Mouse (Mus musculus): Measurements from ENCODE around the gene Kcna5. TPM values are rescaled to one million over a fixed set of nuclear protein-coding genes. Genes with fewer than 3 reads are reported as not detected.

The Kcna5 gene
- polyA plus RNA-seq, 1 experiment from 2014 or later, result 2.4 TPM

GRCm38 (mm10) chr6:126534531-126535207 lies 543 bp downstream of the Kcna5 start:
- H3K4me2 ChIP-seq (replicated peaks; ENCODE audit: low read depth), result peak overlapping the region; percentile 56
- H3K4me3 ChIP-seq (ENCODE audit: low read depth, low read length), result peak overlapping the region; percentile 9; the same call in 1 of the 2 replicates
- peak overlapping the region; percentile 1; the same call in 1 of the 2 replicates for H3K9ac ChIP-seq (ENCODE audit: low read depth, low read length)
- H3K27me3 ChIP-seq (replicated peaks; ENCODE audit: control insufficient read depth, insufficient read depth, low read length), result no peaks in the 10 kb centered on the region
- H3K36me3 ChIP-seq (ENCODE audit: control insufficient read depth, insufficient read depth), result no peaks in the 10 kb centered on the region
- H3K9me3 ChIP-seq (ENCODE audit: control insufficient read depth), result no peaks in the 10 kb centered on the region
- no peak for TF ChIP-seq CTCF (IDR thresholded peaks at IDR 0.05; ENCODE audit: low read depth)
- WGBS, result 27% methylated on average over 30 of the region's 31 CpGs
- H3K27ac ChIP-seq (ENCODE audit: low read depth, low read length), result no peak overlapping the region
- no peaks in the 10 kb centered on the region for H3K4me1 ChIP-seq (replicated peaks; ENCODE audit: control insufficient read depth, insufficient read depth, low read length)
- no peak for ATAC-seq

DNA sequence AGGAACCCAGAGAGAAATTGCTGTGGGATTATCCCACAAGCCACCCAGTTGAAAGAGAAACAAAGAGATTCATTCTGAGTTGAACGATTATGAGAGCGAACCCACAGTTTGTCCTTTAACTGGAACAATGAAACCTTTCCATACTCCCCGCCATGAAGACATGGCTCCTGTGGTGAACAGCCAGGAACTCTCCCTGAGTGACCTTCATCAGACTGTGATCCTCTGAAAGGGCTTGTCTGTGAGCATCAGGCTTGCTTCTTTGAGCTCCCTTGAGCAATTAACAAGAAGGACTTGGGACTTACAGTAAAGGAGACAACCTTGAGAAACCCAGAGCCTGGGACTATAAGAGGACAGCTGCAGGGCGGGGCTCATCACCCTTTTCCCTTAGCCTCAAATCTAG lies 3.9 kb downstream of the Kcna5 start:
- ATAC-seq, result no peak
- H3K27me3 ChIP-seq (replicated peaks; ENCODE audit: control insufficient read depth, insufficient read depth, low read length), result no peaks in the 10 kb centered on the region
- no peak overlapping the region for H3K27ac ChIP-seq (ENCODE audit: low read depth, low read length)
- 78% methylated on average over 4 of the region's 4 CpGs for WGBS
- no peak for TF ChIP-seq CTCF (IDR thresholded peaks at IDR 0.05; ENCODE audit: low read depth)
- no peak overlapping the region for H3K9ac ChIP-seq (ENCODE audit: low read depth, low read length)
- H3K9me3 ChIP-seq (ENCODE audit: control insufficient read depth), result no peaks in the 10 kb centered on the region
- no peaks in the 10 kb centered on the region for H3K36me3 ChIP-seq (ENCODE audit: control insufficient read depth, insufficient read depth)
- H3K4me3 ChIP-seq (ENCODE audit: low read depth, low read length), result no peak overlapping the region
- no peak overlapping the region for H3K4me2 ChIP-seq (replicated peaks; ENCODE audit: low read depth)
- H3K4me1 ChIP-seq (replicated peaks; ENCODE audit: control insufficient read depth, insufficient read depth, low read length), result no peaks in the 10 kb centered on the region

- no peak for ATAC-seq
- no peaks in the 10 kb centered on the region for H3K4me1 ChIP-seq (replicated peaks; ENCODE audit: control insufficient read depth, insufficient read depth, low read length)
- H3K27me3 ChIP-seq (replicated peaks; ENCODE audit: control insufficient read depth, insufficient read depth, low read length), result no peaks in the 10 kb centered on the region
- no peak overlapping the region for H3K4me2 ChIP-seq (replicated peaks; ENCODE audit: low read depth)
- no peaks in the 10 kb centered on the region for H3K36me3 ChIP-seq (ENCODE audit: control insufficient read depth, insufficient read depth)
- WGBS, result 80% methylated on average over 3 of the region's 3 CpGs
- H3K27ac ChIP-seq (ENCODE audit: low read depth, low read length), result no peak overlapping the region
- H3K9ac ChIP-seq (ENCODE audit: low read depth, low read length), result no peak overlapping the region
- no peaks in the 10 kb centered on the region for H3K9me3 ChIP-seq (ENCODE audit: control insufficient read depth)
- no peak overlapping the region for H3K4me3 ChIP-seq (ENCODE audit: low read depth, low read length)
- no peak for TF ChIP-seq CTCF (IDR thresholded peaks at IDR 0.05; ENCODE audit: low read depth)
Observed at GRCm38 (mm10) chr6:126530019-126530418, 5.2 kb downstream of the Kcna5 start.

DNA sequence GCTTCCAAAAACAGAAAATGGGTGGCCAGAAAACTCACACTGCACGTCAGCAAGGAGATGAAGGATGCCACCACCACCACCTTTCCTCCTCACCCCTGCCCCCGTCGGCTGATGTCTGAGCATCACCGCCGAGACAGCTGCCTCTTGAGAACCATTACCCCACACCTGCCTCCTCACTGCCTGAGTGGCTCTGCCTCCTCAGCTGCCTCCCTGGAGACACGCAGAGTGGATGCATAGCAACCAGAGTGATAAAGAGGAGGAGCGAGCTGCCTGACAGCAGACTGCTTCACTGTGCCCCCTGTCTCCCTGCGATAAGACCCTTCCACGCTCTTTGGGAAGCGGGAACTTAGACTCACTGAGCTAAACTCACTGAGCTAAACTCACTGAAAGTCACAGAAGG lies 20.5 kb downstream of the Kcna5 start:
- H3K27me3 ChIP-seq (replicated peaks; ENCODE audit: control insufficient read depth, insufficient read depth, low read length), result no peaks in the 10 kb centered on the region
- no peak overlapping the region for H3K4me2 ChIP-seq (replicated peaks; ENCODE audit: low read depth)
- H3K27ac ChIP-seq (ENCODE audit: low read depth, low read length), result no peak overlapping the region
- no peak overlapping the region for H3K9ac ChIP-seq (ENCODE audit: low read depth, low read length)
- no peaks in the 10 kb centered on the region for H3K9me3 ChIP-seq (ENCODE audit: control insufficient read depth)
- no peak overlapping the region for H3K4me3 ChIP-seq (ENCODE audit: low read depth, low read length)
- H3K36me3 ChIP-seq (ENCODE audit: control insufficient read depth, insufficient read depth), result no peaks in the 10 kb centered on the region
- 28% methylated on average over 10 of the region's 10 CpGs for WGBS
- TF ChIP-seq CTCF (IDR thresholded peaks at IDR 0.05; ENCODE audit: low read depth), result no peak
- H3K4me1 ChIP-seq (replicated peaks; ENCODE audit: control insufficient read depth, insufficient read depth, low read length), result no peaks in the 10 kb centered on the region
- no peak for ATAC-seq

DNA sequence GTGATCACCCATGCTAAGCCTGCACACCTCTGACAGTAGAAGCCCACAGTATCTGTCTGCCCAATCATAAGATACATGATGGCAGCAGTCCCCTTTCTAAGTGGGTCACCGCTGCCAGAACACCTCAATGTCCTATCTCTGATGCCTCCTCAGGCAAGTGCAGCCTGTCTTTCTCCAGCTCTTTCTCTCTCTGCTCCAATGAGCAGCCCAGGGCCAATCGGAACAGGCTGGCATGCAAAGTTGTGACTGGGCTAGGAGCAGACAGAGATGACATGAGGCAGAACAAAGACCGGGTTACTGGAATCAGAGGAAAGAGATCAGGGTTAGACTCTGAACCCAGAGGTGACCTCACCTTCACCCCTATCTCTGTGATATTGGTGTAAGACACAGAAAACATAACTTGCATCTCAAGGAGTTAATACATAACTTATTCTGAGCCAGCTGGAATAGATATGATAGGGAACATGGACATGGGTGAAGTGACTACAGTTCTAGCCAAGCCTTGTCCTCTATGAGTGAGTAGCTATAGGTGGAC lies 21.4 kb downstream of the Kcna5 start:
- whole genome bisulfite sequencing, result 50% methylated on average over 3 of the region's 3 CpGs
- TF ChIP-seq CTCF (IDR thresholded peaks at IDR 0.05; ENCODE audit: low read depth), result no peak
- no peak overlapping the region for H3K4me2 ChIP-seq (replicated peaks; ENCODE audit: low read depth)
- H3K27me3 ChIP-seq (replicated peaks; ENCODE audit: control insufficient read depth, insufficient read depth, low read length), result no peaks in the 10 kb centered on the region
- no peak overlapping the region for H3K27ac ChIP-seq (ENCODE audit: low read depth, low read length)
- H3K9ac ChIP-seq (ENCODE audit: low read depth, low read length), result no peak overlapping the region
- peak; percentile 64 for ATAC-seq
- H3K36me3 ChIP-seq (ENCODE audit: control insufficient read depth, insufficient read depth), result no peaks in the 10 kb centered on the region
- H3K9me3 ChIP-seq (ENCODE audit: control insufficient read depth), result no peaks in the 10 kb centered on the region
- H3K4me3 ChIP-seq (ENCODE audit: low read depth, low read length), result no peak overlapping the region
- H3K4me1 ChIP-seq (replicated peaks; ENCODE audit: control insufficient read depth, insufficient read depth, low read length), result no peaks in the 10 kb centered on the region

DNA sequence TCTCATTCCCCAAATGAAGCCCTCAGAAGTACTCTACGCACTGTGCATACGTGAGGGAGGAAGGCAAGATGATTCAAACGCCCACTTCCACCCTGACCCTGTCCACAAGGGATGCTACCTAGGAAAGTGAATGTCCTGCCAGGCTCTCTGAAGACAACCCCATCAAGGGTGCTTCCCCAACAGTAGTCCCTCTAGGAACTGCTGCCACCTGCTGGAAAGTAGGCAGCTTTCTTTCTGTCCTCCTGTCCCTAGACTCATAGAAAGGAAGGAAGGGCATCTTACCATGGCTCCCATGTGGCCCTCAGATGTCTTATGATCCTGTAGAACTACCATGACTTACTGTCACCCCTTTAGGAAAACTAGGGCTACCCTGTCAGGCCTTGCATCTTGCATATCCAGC lies 22.1 kb downstream of the Kcna5 start:
- H3K9ac ChIP-seq (ENCODE audit: low read depth, low read length), result no peak overlapping the region
- H3K4me2 ChIP-seq (replicated peaks; ENCODE audit: low read depth), result no peak overlapping the region
- no peak for ATAC-seq
- H3K27me3 ChIP-seq (replicated peaks; ENCODE audit: control insufficient read depth, insufficient read depth, low read length), result no peaks in the 10 kb centered on the region
- WGBS, result 86% methylated on average over 3 of the region's 3 CpGs
- H3K27ac ChIP-seq (ENCODE audit: low read depth, low read length), result no peak overlapping the region
- H3K36me3 ChIP-seq (ENCODE audit: control insufficient read depth, insufficient read depth), result no peaks in the 10 kb centered on the region
- no peak overlapping the region for H3K4me3 ChIP-seq (ENCODE audit: low read depth, low read length)
- H3K9me3 ChIP-seq (ENCODE audit: control insufficient read depth), result no peaks in the 10 kb centered on the region
- peak; percentile 64 for TF ChIP-seq CTCF (IDR thresholded peaks at IDR 0.05; ENCODE audit: low read depth)
- H3K4me1 ChIP-seq (replicated peaks; ENCODE audit: control insufficient read depth, insufficient read depth, low read length), result no peaks in the 10 kb centered on the region
